Mouse (Mus musculus) hindbrain, postnatal 0 days (tissue): ENCODE measurements around the gene Cse1l. TPM values are rescaled to one million over a fixed set of nuclear protein-coding genes. Genes with fewer than 3 reads are reported as not detected.

Experiments used
- ATAC-seq: fragments of 200-750 bp; cut with Nextera tagmentation; 2 replicates; pipeline ENCODE4 v1.8.0; 2017; ENCODE audit warnings: mild to moderate bottlenecking, moderate TSS enrichment, moderate library complexity
- DNase-seq: peaks from one replicate; pipeline ENCODE4 v3.0.0-alpha.2; 2015; ENCODE audit warnings: low spot score
- H3K27ac ChIP-seq: fragments of 300-500 bp; sonication (generic); 2 replicates; pipeline ENCODE4 v1.5.1; 2014; ENCODE audit warnings: mild to moderate bottlenecking
- H3K27me3 ChIP-seq: fragments of 300-500 bp; sonication (generic); 2 replicates; pipeline ENCODE4 v1.6.1; 2014; ENCODE audit warnings: low read length, mixed read lengths; ENCODE audit not compliant: insufficient read depth
- H3K36me3 ChIP-seq: fragments of 300-500 bp; sonication (generic); 2 replicates; pipeline ENCODE4 v1.6.1; 2014; ENCODE audit warnings: low read length, mixed read lengths; ENCODE audit not compliant: insufficient read depth
- H3K4me1 ChIP-seq: fragments of 300-500 bp; sonication (generic); 2 replicates; pipeline ENCODE4 v1.6.1; 2014; ENCODE audit warnings: antibody characterized with exemption, low read length, mixed read lengths; ENCODE audit not compliant: insufficient read depth
- H3K4me2 ChIP-seq: fragments of 300-500 bp; sonication (generic); 2 replicates; pipeline ENCODE4 v1.6.1; 2014; ENCODE audit warnings: low read depth, mild to moderate bottlenecking, low read length, moderate library complexity, mixed read lengths
- H3K4me3 ChIP-seq: fragments of 300-500 bp; sonication (generic); 2 replicates; pipeline ENCODE4 v1.5.1; 2014; ENCODE audit warnings: low read length
- H3K9ac ChIP-seq: fragments of 300-500 bp; sonication (generic); replicated peaks from 2 replicates; pipeline ENCODE4 v1.6.1; 2014; ENCODE audit warnings: mild to moderate bottlenecking, low read length, moderate library complexity, mixed read lengths
- H3K9me3 ChIP-seq: fragments of 300-500 bp; sonication (generic); 2 replicates; pipeline ENCODE4 v1.6.1; 2016; ENCODE audit warnings: low read length, mixed read lengths
- CTCF ChIP-seq: IDR thresholded peaks from 2 replicates; pipeline ENCODE4 v1.5.1; 2016; ENCODE audit warnings: antibody characterized with exemption, control low read depth, low read depth
- WGBS: fragments of 180-500 bp; shearing (Covaris S2); extraction: QIAGEN DNeasy Blood & Tissue Kit; methylation state at CpG from one replicate; pipeline ENCODE4 v1.1.7; 2014; 5-methylcytosine and 5-hydroxymethylcytosine counted together
- polyA plus RNA-seq: library from polyadenylated mRNA; unstranded; fragments of >200 nt; fragmentation: Nextera tagmentation; extraction: Ambion mirVana; gene quantifications from 2 replicates; pipeline ENCODE4 v1.2.1, GENCODE M21; 2015
- total RNA-seq: library from RNA; depleted of rRNA; stranded (reverse); fragments of >200 nt; gene quantifications from 2 replicates; pipeline ENCODE4 v1.2.3, GENCODE M21; 2014

Cse1l gene
- total and polyA plus RNA-seq, 2 experiments from 2014 or later = 68.1 to 78.7 TPM

DNA sequence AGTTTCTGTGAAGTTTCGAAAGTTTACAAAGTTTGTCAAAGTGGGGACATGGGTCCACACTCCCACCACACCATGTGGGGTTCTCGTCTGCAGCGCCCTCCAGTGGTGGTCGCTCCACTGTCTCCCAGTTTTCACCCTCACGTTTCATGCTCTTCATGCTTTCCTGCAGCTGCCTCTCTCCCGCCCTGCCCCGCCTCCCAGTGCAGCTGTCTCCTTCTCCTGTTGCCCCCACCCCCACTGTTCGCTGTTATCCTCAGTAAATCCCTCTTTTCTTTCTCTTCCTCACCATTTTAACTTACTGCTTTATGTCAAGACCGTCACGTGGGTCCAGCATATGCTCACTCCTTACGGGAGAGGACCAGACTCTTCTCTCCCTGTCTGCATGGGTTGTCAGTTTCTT is 18.0 kb upstream of the Cse1l start:
- no peaks in the 10 kb centered on the region for H3K4me1 ChIP-seq
- H3K36me3 ChIP-seq = peaks cover 31% of the 10 kb centered on the region
- ATAC-seq (no peak), DNase-seq (no peak)
- no peaks in the 10 kb centered on the region for H3K27me3 ChIP-seq
- H3K9me3 ChIP-seq = no peaks in the 10 kb centered on the region
- H3K9ac ChIP-seq = no peak overlapping the region
- no peak overlapping the region for H3K4me2 ChIP-seq
- TF ChIP-seq CTCF = peak; percentile 57
- H3K27ac ChIP-seq = no peak overlapping the region
- H3K4me3 ChIP-seq = no peak overlapping the region
- WGBS = 35% methylated on average over 11 of the region's 11 CpGs

DNA sequence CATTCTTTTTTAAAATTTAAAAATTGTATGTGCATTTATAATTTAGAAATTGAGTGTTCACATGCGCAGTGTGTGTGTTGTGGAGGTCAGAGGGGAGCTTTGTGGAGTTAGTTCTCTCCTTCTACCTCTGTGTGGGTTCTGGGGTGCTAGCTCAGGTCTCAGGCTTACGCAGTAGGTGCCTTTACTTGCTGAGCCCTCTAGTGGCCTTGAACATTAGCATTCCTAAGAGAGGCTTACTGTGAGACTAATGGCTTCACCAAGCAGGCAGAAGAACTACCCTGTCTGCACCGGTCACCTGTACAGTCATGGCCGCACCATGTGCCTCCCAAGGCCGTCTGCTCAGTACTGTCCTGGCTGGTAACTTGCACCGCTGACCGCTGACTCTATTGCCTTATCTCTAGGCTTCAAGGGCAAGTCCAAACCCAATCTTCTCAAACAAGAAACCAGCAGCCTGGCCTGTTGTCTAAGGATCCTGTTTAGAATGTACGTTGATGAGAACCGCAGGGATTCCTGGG is 14.4 kb upstream of the Cse1l start:
- Histone ChIP-seq H3K27me3 (no peaks in the 10 kb centered on the region), H3K4me1 (no peaks in the 10 kb centered on the region), H3K9ac (no peak overlapping the region), H3K4me3 (no peak overlapping the region), H3K36me3 (peaks cover 39% of the 10 kb centered on the region), H3K27ac (no peak overlapping the region), H3K9me3 (no peaks in the 10 kb centered on the region), H3K4me2 (no peak overlapping the region)
- DNase-seq = no peak
- WGBS = 78% methylated on average over 9 of the region's 9 CpGs
- peak; percentile 28 for TF ChIP-seq CTCF
- no peak for ATAC-seq

DNA sequence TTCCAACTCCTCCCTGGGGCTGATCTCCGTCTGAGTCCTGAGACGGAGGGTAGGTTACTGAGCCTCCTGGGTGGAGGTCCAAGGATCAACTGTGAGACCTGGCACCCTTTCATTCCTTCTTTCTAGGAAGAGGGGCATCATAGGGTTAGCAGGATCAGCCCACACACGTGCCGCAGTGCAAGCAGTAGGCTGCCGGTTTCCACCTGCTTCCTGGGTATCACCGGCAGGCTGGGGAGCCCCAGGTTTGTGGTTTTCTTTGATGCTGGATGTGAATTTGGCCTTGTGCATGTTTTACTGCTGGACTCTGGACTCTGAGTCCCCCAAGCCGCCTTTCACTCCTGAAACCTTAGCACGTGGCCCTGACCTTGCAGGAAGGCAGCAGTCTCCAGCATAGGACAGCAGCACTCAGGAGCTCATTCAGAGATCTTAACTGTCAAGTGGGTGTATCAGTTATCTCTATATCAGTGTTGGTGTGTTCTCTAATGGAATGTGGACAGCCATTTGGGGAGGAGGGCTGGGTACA is 13.6 kb upstream of the Cse1l start:
- H3K9ac ChIP-seq = no peak overlapping the region
- H3K36me3 ChIP-seq = peaks cover 39% of the 10 kb centered on the region
- no peak overlapping the region for H3K4me2 ChIP-seq
- DNase-seq (no peak), ATAC-seq (no peak)
- H3K9me3 ChIP-seq = no peaks in the 10 kb centered on the region
- no peak for TF ChIP-seq CTCF
- H3K27ac ChIP-seq = no peak overlapping the region
- no peaks in the 10 kb centered on the region for H3K4me1 ChIP-seq
- 94% methylated on average over 8 of the region's 8 CpGs for WGBS
- no peaks in the 10 kb centered on the region for H3K27me3 ChIP-seq
- H3K4me3 ChIP-seq = no peak overlapping the region

DNA sequence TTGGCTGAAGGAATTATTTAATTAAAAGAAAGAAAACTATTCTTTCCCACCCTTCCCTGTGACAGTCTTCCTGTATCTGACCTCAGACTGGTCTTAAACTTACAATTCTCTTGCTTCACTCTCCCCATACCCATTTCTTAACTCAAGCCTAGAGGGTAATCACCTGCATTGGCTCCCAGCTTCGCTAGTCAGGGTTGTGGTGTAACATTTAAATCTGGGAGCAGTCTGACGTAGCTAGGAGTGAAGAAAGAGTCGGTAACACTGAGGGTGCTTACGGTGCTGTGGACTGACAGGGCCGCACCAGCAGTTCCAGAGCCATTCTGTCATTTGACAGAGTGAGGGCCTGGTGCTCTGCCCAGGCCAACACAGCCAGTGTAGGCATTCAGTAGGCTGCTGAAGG is 12.8 kb upstream of the Cse1l start:
- Histone ChIP-seq H3K36me3 (peaks cover 39% of the 10 kb centered on the region), H3K4me2 (no peak overlapping the region), H3K9ac (no peak overlapping the region), H3K9me3 (no peaks in the 10 kb centered on the region), H3K4me1 (no peaks in the 10 kb centered on the region), H3K27ac (no peak overlapping the region), H3K27me3 (no peaks in the 10 kb centered on the region), H3K4me3 (no peak overlapping the region)
- WGBS = 92% methylated on average over 5 of the region's 5 CpGs
- DNase-seq = no peak
- ATAC-seq = no peak
- no peak for TF ChIP-seq CTCF

DNA sequence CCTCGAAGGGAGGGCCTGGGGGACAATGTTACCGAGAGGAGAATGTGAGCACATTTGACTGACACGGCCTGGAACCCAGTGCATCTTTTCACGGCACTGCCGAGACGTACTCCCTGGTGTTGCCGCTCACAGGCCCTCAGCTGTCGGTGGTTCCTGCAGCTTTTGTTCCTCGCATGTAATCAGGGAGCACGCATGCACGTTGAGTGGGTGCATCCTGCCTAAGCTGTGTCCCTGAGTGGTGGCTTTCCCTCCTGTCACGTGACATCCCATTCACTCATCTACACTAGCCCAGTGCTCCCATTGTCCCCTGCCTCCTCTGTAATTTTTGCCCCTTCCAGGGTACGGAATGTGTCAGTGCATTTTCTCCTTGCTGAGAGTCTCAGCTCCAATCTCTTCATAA is 9.5 kb upstream of the Cse1l start:
- Histone ChIP-seq H3K9me3 (no peaks in the 10 kb centered on the region), H3K4me2 (no peak overlapping the region), H3K27me3 (no peaks in the 10 kb centered on the region), H3K4me3 (no peak overlapping the region), H3K36me3 (peaks cover 30% of the 10 kb centered on the region), H3K4me1 (no peaks in the 10 kb centered on the region), H3K9ac (no peak overlapping the region), H3K27ac (no peak overlapping the region)
- no peak for ATAC-seq
- DNase-seq = no peak
- 57% methylated on average over 13 of the region's 13 CpGs for WGBS
- no peak for TF ChIP-seq CTCF

DNA sequence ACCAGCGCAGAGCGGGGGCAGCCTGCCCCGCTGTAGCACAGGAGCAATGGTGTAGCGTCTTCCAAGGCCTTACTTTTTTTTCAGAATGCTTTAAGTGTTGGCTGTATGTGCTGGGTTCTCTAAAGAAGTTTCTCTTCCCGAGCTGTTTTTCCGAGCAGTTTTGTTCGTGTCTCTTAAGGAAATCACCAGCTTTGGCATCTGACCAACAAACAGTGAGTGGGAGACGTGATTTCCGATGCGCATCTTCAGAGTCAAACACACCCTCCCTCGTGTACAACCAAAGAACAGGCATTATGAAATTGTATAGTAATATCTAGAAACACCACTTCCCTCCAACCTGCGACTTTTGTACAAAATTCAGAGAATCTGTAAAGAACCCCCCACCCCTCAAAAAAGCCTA is 8.9 kb upstream of the Cse1l start:
- H3K9me3 ChIP-seq = no peaks in the 10 kb centered on the region
- DNase-seq (no peak), ATAC-seq (no peak)
- no peaks in the 10 kb centered on the region for H3K4me1 ChIP-seq
- 76% methylated on average over 12 of the region's 12 CpGs for WGBS
- TF ChIP-seq CTCF = no peak
- no peak overlapping the region for H3K4me3 ChIP-seq
- H3K36me3 ChIP-seq = peaks cover 23% of the 10 kb centered on the region
- no peaks in the 10 kb centered on the region for H3K27me3 ChIP-seq
- H3K27ac ChIP-seq = no peak overlapping the region
- H3K9ac ChIP-seq = no peak overlapping the region
- H3K4me2 ChIP-seq = no peak overlapping the region

DNA sequence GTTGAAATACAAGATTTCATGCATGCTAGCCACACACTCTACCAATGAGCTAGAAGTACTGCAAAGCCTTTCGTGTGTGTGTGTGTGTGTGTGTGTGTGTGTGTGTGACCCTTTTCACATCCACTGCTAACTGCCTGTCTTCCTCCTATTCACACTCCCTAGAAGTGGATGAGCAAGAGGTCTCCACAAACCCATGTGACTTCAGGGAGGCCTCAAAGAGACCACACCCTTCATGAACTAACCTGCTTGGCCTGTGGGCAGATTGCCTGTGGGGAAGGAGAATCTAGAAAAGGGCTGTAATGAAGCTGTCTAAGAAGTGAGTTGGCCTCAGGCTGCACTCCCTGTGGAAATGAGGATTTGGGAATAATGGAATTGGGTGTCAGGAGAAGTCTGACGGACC is 6.7 kb upstream of the Cse1l start:
- H3K27ac ChIP-seq = no peak overlapping the region
- no peaks in the 10 kb centered on the region for H3K9me3 ChIP-seq
- no peak overlapping the region for H3K9ac ChIP-seq
- no peak overlapping the region for H3K4me3 ChIP-seq
- H3K27me3 ChIP-seq = no peaks in the 10 kb centered on the region
- no peak for ATAC-seq
- 83% methylated on average over 2 of the region's 2 CpGs for WGBS
- H3K4me2 ChIP-seq = no peak overlapping the region
- no peak for TF ChIP-seq CTCF
- peaks cover 7% of the 10 kb centered on the region; the same call in 1 of the 2 replicates for H3K36me3 ChIP-seq
- H3K4me1 ChIP-seq = no peaks in the 10 kb centered on the region
- no peak for DNase-seq
